Mouse (Mus musculus) lung, embryonic 15.5 days (tissue): ENCODE measurements around the gene Eddm3b. TPM values are rescaled to one million over a fixed set of nuclear protein-coding genes. Genes with fewer than 3 reads are reported as not detected.
"Not testable (repeated sequence)": the region's sequence is repeated elsewhere in the genome, so short reads cannot be mapped to it uniquely, and the experiment has no call there.

ENCODE experiments used
- ATAC-seq: fragments of 200-750 bp; cut with Nextera tagmentation; 2 replicates; pipeline ENCODE4 v1.8.0; 2017; ENCODE audit warnings: moderate number of reproducible peaks, borderline replicate concordance; ENCODE audit not compliant: low FRiP score, low TSS enrichment; ENCODE audit errors: extremely low read depth
- H3K27ac ChIP-seq: fragments of 300-500 bp; sonication (generic); 2 replicates; pipeline ENCODE4 v1.5.1; 2015; ENCODE audit warnings: moderate library complexity, mild to moderate bottlenecking, inconsistent platforms
- H3K27me3 ChIP-seq: fragments of 300-500 bp; sonication (generic); 2 replicates; pipeline ENCODE4 v1.6.1; 2015; ENCODE audit warnings: inconsistent platforms
- H3K36me3 ChIP-seq: fragments of 300-500 bp; sonication (generic); 2 replicates; pipeline ENCODE4 v1.6.1; 2015; ENCODE audit warnings: inconsistent platforms
- H3K4me1 ChIP-seq: fragments of 300-500 bp; sonication (generic); 2 replicates; pipeline ENCODE4 v1.6.1; 2015; ENCODE audit warnings: inconsistent platforms
- H3K4me2 ChIP-seq: fragments of 300-500 bp; sonication (generic); 2 replicates; pipeline ENCODE4 v1.6.1; 2015; ENCODE audit warnings: inconsistent platforms, mild to moderate bottlenecking, moderate library complexity
- H3K4me3 ChIP-seq: fragments of 300-500 bp; sonication (generic); 2 replicates; pipeline ENCODE4 v1.5.1; 2015; ENCODE audit warnings: mild to moderate bottlenecking, inconsistent platforms
- H3K9ac ChIP-seq: fragments of 300-500 bp; sonication (generic); 2 replicates; pipeline ENCODE4 v1.6.1; 2015; ENCODE audit warnings: inconsistent platforms
- H3K9me3 ChIP-seq: fragments of 300-500 bp; sonication (generic); 2 replicates; pipeline ENCODE4 v1.6.1; 2016; ENCODE audit warnings: inconsistent platforms
- WGBS: fragments of 180-500 bp; shearing (Covaris S2); methylation state at CpG from one replicate; pipeline ENCODE4 v1.1.7; 2015; 5-methylcytosine and 5-hydroxymethylcytosine counted together
- polyA plus RNA-seq: library from polyadenylated mRNA; unstranded; fragments of >200 nt; fragmentation: Nextera tagmentation; extraction: Ambion mirVana; gene quantifications from 2 replicates; pipeline ENCODE4 v1.2.1, GENCODE M21; 2015

Eddm3b gene
- polyA plus RNA-seq, 1 experiment from 2014 or later = not detected

GRCm38 (mm10) chr14:51146685-51147084 lies 32.5 kb downstream of the Eddm3b start, which contains the start of gene Rnase1:
Gene Rnase1, minus strand, starts transcription at chr14:51146785.
- H3K27me3 ChIP-seq = no peaks in the 10 kb centered on the region
- no peak for ATAC-seq
- H3K4me3 ChIP-seq = no peak within 1 kb of the TSS
- no peaks in the 10 kb centered on the region for H3K36me3 ChIP-seq
- H3K4me2 ChIP-seq = no peak within 1 kb of the TSS
- no peak within 1 kb of the TSS for H3K9ac ChIP-seq
- no peak within 1 kb of the TSS for H3K27ac ChIP-seq
- 65% methylated on average over 2 of the region's 2 CpGs for WGBS
- no peaks in the 10 kb centered on the region for H3K4me1 ChIP-seq
- H3K9me3 ChIP-seq = no peaks in the 10 kb centered on the region

GRCm38 (mm10) chr14:51148006-51148405 lies 33.8 kb downstream of the Eddm3b start:
- H3K4me3 ChIP-seq = no peak overlapping the region
- H3K4me1 ChIP-seq = no peaks in the 10 kb centered on the region
- 50% methylated on average over 3 of the region's 3 CpGs for WGBS
- no peak overlapping the region for H3K4me2 ChIP-seq
- no peaks in the 10 kb centered on the region for H3K27me3 ChIP-seq
- no peaks in the 10 kb centered on the region for H3K36me3 ChIP-seq
- no peak for ATAC-seq
- no peak overlapping the region for H3K9ac ChIP-seq
- no peaks in the 10 kb centered on the region for H3K9me3 ChIP-seq
- H3K27ac ChIP-seq = no peak overlapping the region

GRCm38 (mm10) chr14:51149164-51149563 lies 34.9 kb downstream of the Eddm3b start:
- H3K4me3 ChIP-seq = no peak overlapping the region
- ATAC-seq = no peak
- 38% methylated on average over 5 of the region's 5 CpGs for WGBS
- no peak overlapping the region for H3K4me2 ChIP-seq
- no peaks in the 10 kb centered on the region for H3K9me3 ChIP-seq
- no peaks in the 10 kb centered on the region for H3K27me3 ChIP-seq
- H3K36me3 ChIP-seq = no peaks in the 10 kb centered on the region
- no peak overlapping the region for H3K9ac ChIP-seq
- no peaks in the 10 kb centered on the region for H3K4me1 ChIP-seq
- H3K27ac ChIP-seq = no peak overlapping the region

GRCm38 (mm10) chr14:51150206-51150831 lies 36.1 kb downstream of the Eddm3b start:
- 81% methylated on average over 3 of the region's 3 CpGs for WGBS
- no peak for ATAC-seq

GRCm38 (mm10) chr14:51152249-51152870 lies 38.1 kb downstream of the Eddm3b start:
- H3K36me3 ChIP-seq = no peaks in the 10 kb centered on the region
- no peaks in the 10 kb centered on the region for H3K27me3 ChIP-seq
- H3K9me3 ChIP-seq = no peaks in the 10 kb centered on the region
- H3K27ac ChIP-seq = no peak overlapping the region
- no peak overlapping the region for H3K4me2 ChIP-seq
- no peak for ATAC-seq
- H3K4me3 ChIP-seq = no peak overlapping the region
- no peaks in the 10 kb centered on the region for H3K4me1 ChIP-seq
- no peak overlapping the region for H3K9ac ChIP-seq
- 40% methylated on average over 5 of the region's 5 CpGs for WGBS

More at GRCm38 (mm10) chr14:51150206-51150831, 36.1 kb downstream of the Eddm3b start:
- Histone ChIP-seq H3K36me3 (no peaks in the 10 kb centered on the region), H3K4me2 (no peak overlapping the region), H3K4me1 (no peaks in the 10 kb centered on the region), H3K27me3 (no peaks in the 10 kb centered on the region), H3K27ac (no peak overlapping the region), H3K4me3 (no peak overlapping the region), H3K9ac (no peak overlapping the region), H3K9me3 (no peaks in the 10 kb centered on the region)

- Histone ChIP-seq H3K4me2 (no peak overlapping the region), H3K9me3 (no peaks in the 10 kb centered on the region), H3K27me3 (no peaks in the 10 kb centered on the region), H3K9ac (no peak overlapping the region), H3K27ac (no peak overlapping the region), H3K36me3 (no peaks in the 10 kb centered on the region), H3K4me3 (no peak overlapping the region), H3K4me1 (no peaks in the 10 kb centered on the region)
- 75% methylated on average over 5 of the region's 5 CpGs for WGBS
- ATAC-seq = no peak
These were observed 42.0 kb downstream of the Eddm3b start for GRCm38 (mm10) chr14:51156056-51156735.

GRCm38 (mm10) chr14:51156736-51157068 lies 42.5 kb downstream of the Eddm3b start:
- Histone ChIP-seq H3K36me3 (no peaks in the 10 kb centered on the region), H3K27me3 (no peaks in the 10 kb centered on the region), H3K27ac (no peak overlapping the region), H3K4me3 (no peak overlapping the region), H3K9ac (no peak overlapping the region), H3K9me3 (no peaks in the 10 kb centered on the region), H3K4me1 (no peaks in the 10 kb centered on the region), H3K4me2 (no peak overlapping the region)
- WGBS = 58% methylated on average over 4 of the region's 4 CpGs
- ATAC-seq = no peak

GRCm38 (mm10) chr14:51157072-51157471 lies 42.8 kb downstream of the Eddm3b start:
- H3K9ac ChIP-seq = no peak overlapping the region
- ATAC-seq = no peak
- 86% methylated on average over 1 of the region's 1 CpGs for WGBS

GRCm38 (mm10) chr14:51161976-51162375 lies 47.8 kb downstream of the Eddm3b start, which contains the start of gene Rnase2b:
Gene Rnase2b, plus strand, starts transcription at chr14:51162260.
- not testable (repeated sequence) for H3K27me3 ChIP-seq, H3K36me3 ChIP-seq, H3K4me1 ChIP-seq, H3K4me3 ChIP-seq, H3K4me2 ChIP-seq, ATAC-seq, H3K9ac ChIP-seq, H3K9me3 ChIP-seq, H3K27ac ChIP-seq
- WGBS = 84% methylated on average over 3 of the region's 3 CpGs

More at GRCm38 (mm10) chr14:51157072-51157471, 42.8 kb downstream of the Eddm3b start:
- Histone ChIP-seq H3K36me3 (no peaks in the 10 kb centered on the region), H3K27ac (no peak overlapping the region), H3K9me3 (no peaks in the 10 kb centered on the region), H3K4me2 (no peak overlapping the region), H3K4me1 (no peaks in the 10 kb centered on the region), H3K4me3 (no peak overlapping the region), H3K27me3 (no peaks in the 10 kb centered on the region)

GRCm38 (mm10) chr14:51163323-51163722 lies 49.1 kb downstream of the Eddm3b start:
- not testable (repeated sequence) for H3K27ac ChIP-seq, H3K27me3 ChIP-seq, H3K4me1 ChIP-seq, H3K9me3 ChIP-seq, ATAC-seq, H3K4me3 ChIP-seq, H3K4me2 ChIP-seq, H3K9ac ChIP-seq, H3K36me3 ChIP-seq
- 80% methylated on average over 6 of the region's 6 CpGs for WGBS

- WGBS = 87% methylated on average over 1 of the region's 1 CpGs
- Histone ChIP-seq H3K4me1 (no peaks in the 10 kb centered on the region), H3K36me3 (no peaks in the 10 kb centered on the region), H3K27ac (no peak overlapping the region), H3K9ac (no peak overlapping the region), H3K27me3 (no peaks in the 10 kb centered on the region), H3K4me2 (no peak overlapping the region), H3K9me3 (no peaks in the 10 kb centered on the region), H3K4me3 (no peak overlapping the region)
- ATAC-seq = no peak
These were observed 51.2 kb downstream of the Eddm3b start for GRCm38 (mm10) chr14:51165435-51165834.

- Histone ChIP-seq H3K4me3 (no peak overlapping the region), H3K9me3 (no peaks in the 10 kb centered on the region), H3K27me3 (no peaks in the 10 kb centered on the region), H3K36me3 (no peaks in the 10 kb centered on the region), H3K4me1 (no peaks in the 10 kb centered on the region), H3K27ac (no peak overlapping the region), H3K4me2 (no peak overlapping the region), H3K9ac (no peak overlapping the region)
- no peak for ATAC-seq
These were observed 51.8 kb downstream of the Eddm3b start for GRCm38 (mm10) chr14:51166068-51166467.
